Mouse (Mus musculus): ENCODE data around the gene Abhd14a. TPM values are rescaled to one million over a fixed set of nuclear protein-coding genes. Genes with fewer than 3 reads are reported as not detected.

Abhd14a gene
- polyA plus RNA-seq, 1 experiment from 2014 or later: 16.2 TPM

- Histone ChIP-seq H3K27me3 (ENCODE audit: insufficient read depth, low read length) (peaks cover 10% of the 10 kb centered on the region), H3K4me2 (ENCODE audit: low read depth, low read length) (no peak overlapping the region), H3K36me3 (replicated peaks; ENCODE audit: insufficient read depth, low read length) (no peaks in the 10 kb centered on the region), H3K9me3 (ENCODE audit: low read length) (no peaks in the 10 kb centered on the region), H3K4me1 (ENCODE audit: insufficient read depth) (peaks cover 32% of the 10 kb centered on the region), H3K4me3 (ENCODE audit: low read depth, low read length) (no peak overlapping the region), H3K9ac (replicated peaks) (no peak overlapping the region), H3K27ac (ENCODE audit: low read depth) (no peak overlapping the region)
- no peak for TF ChIP-seq CTCF (IDR thresholded peaks at IDR 0.05; ENCODE audit: low read depth)
- TF ChIP-seq EP300 (IDR thresholded peaks at IDR 0.05; ENCODE audit: low read depth): no peak
- DNase-seq (no peak), ATAC-seq (no peak)
- WGBS (ENCODE audit: insufficient replicate concordance): 88% methylated on average over 5 of the region's 5 CpGs
These were observed 33.9 kb downstream of the Abhd14a start for GRCm38 (mm10) chr9:106413606-106414005.

DNA sequence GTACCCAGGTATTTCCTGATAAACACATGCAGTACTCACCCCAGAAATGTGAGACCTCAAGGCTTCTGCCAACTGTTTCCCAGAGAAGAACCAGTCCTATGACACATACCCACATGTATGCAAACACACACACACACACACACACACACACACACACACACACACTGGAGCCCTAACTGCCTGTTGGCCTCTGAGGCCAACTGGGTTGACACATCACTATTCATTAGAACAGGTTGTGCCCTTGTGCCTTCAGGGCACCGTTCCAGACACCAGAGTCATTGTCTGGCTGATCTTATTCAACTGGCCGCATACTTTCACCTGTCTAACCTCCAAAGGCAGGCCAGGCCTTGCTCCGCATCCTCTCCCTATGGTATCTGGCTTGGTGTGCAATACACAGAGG lies 35.3 kb downstream of the Abhd14a start:
- TF ChIP-seq EP300 (IDR thresholded peaks at IDR 0.05; ENCODE audit: low read depth) (no peak), CTCF (IDR thresholded peaks at IDR 0.05; ENCODE audit: low read depth) (no peak)
- Histone ChIP-seq H3K9me3 (ENCODE audit: low read length) (no peaks in the 10 kb centered on the region), H3K36me3 (replicated peaks; ENCODE audit: insufficient read depth, low read length) (no peaks in the 10 kb centered on the region), H3K27me3 (ENCODE audit: insufficient read depth, low read length) (no peaks in the 10 kb centered on the region), H3K4me1 (ENCODE audit: insufficient read depth) (peaks cover 26% of the 10 kb centered on the region), H3K4me2 (ENCODE audit: low read depth, low read length) (peak overlapping the region; percentile 64), H3K27ac (ENCODE audit: low read depth) (no peak overlapping the region), H3K4me3 (ENCODE audit: low read depth, low read length) (no peak overlapping the region), H3K9ac (replicated peaks) (no peak overlapping the region)
- ATAC-seq (0 out of 2 replicates have a peak, but pooled peaks have one; percentile 6), DNase-seq (no peak)
- WGBS (ENCODE audit: insufficient replicate concordance): 79% methylated on average over 3 of the region's 3 CpGs

DNA sequence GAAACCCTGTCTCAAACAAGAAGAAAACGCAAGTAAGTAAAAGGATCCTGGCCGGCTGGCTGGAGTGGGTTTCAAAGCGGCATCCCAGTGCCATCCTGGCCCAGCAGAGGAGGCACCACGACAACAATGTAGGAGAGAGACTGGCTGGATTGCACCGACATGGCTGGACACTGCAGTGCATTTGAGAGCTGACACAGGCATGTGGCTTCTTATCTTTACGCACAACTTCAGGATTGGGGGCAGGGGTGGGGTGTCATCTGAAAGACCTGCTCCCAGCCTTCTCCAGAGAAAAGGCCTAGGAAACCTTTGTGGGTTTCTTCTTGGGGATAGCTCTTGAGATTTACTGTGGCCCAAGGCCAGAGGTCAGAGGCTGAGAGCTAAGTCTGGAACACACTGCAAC lies 35.7 kb downstream of the Abhd14a start:
- 44% methylated on average over 6 of the region's 6 CpGs for WGBS (ENCODE audit: insufficient replicate concordance)
- Histone ChIP-seq H3K4me2 (ENCODE audit: low read depth, low read length) (peak overlapping the region; percentile 64), H3K27me3 (ENCODE audit: insufficient read depth, low read length) (no peaks in the 10 kb centered on the region), H3K9ac (replicated peaks) (no peak overlapping the region), H3K36me3 (replicated peaks; ENCODE audit: insufficient read depth, low read length) (no peaks in the 10 kb centered on the region), H3K4me1 (ENCODE audit: insufficient read depth) (peaks cover 26% of the 10 kb centered on the region), H3K27ac (ENCODE audit: low read depth) (peak overlapping the region; percentile 48; the same call in 1 of the 2 replicates), H3K4me3 (ENCODE audit: low read depth, low read length) (0 out of 2 replicates have a peak overlapping the region, but pooled peaks have one; percentile 7), H3K9me3 (ENCODE audit: low read length) (no peaks in the 10 kb centered on the region)
- TF ChIP-seq CTCF (IDR thresholded peaks at IDR 0.05; ENCODE audit: low read depth): no peak
- TF ChIP-seq EP300 (IDR thresholded peaks at IDR 0.05; ENCODE audit: low read depth): no peak
- ATAC-seq: peak; percentile 74
- no peak for DNase-seq

GRCm38 (mm10) chr9:106411091-106411594 lies 36.3 kb downstream of the Abhd14a start:
- H3K36me3 ChIP-seq (replicated peaks; ENCODE audit: insufficient read depth, low read length): no peaks in the 10 kb centered on the region
- ATAC-seq: peak; percentile 91
- no peaks in the 10 kb centered on the region for H3K27me3 ChIP-seq (ENCODE audit: insufficient read depth, low read length)
- TF ChIP-seq EP300 (IDR thresholded peaks at IDR 0.05; ENCODE audit: low read depth): peak; percentile 93
- TF ChIP-seq CTCF (IDR thresholded peaks at IDR 0.05; ENCODE audit: low read depth): no peak
- H3K27ac ChIP-seq (ENCODE audit: low read depth): peak overlapping the region; percentile 55; the same call in 1 of the 2 replicates
- no peaks in the 10 kb centered on the region for H3K9me3 ChIP-seq (ENCODE audit: low read length)
- peak; percentile 65 for DNase-seq
- H3K4me1 ChIP-seq (ENCODE audit: insufficient read depth): peaks cover 26% of the 10 kb centered on the region
- WGBS (ENCODE audit: insufficient replicate concordance): 29% methylated on average over 9 of the region's 9 CpGs
- H3K4me2 ChIP-seq (ENCODE audit: low read depth, low read length): peak overlapping the region; percentile 64
- 0 out of 2 replicates have a peak overlapping the region, but pooled peaks have one; percentile 7 for H3K4me3 ChIP-seq (ENCODE audit: low read depth, low read length)
- H3K9ac ChIP-seq (replicated peaks): peak overlapping the region; percentile 46

DNA sequence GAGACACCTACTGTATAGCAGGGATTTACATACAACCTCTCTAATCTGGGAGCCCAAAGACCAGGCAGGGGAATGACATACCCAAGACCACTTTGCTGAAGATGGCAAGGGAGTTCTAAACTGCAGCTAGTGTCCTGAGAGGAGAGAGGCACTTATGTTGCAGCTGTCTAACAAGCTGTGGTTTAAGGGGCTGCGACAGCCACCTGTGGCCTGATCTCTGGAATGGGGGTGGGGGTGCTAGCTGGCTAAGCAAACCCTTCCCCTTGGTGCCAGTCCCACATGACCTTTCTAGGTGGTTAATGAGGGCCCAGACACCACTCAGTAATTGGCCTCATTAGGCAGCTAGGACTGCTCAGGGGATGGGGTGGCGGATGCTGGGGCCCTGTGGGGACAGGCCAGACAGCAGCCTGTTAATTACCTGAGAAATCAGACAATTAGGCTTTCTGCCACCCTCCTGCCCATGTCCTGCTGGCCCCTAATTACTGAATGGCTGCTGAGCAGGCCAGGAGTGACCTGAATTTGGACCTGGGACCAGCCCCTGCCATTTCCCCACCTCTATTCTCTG lies 37.3 kb downstream of the Abhd14a start:
- Histone ChIP-seq H3K36me3 (replicated peaks; ENCODE audit: insufficient read depth, low read length) (no peaks in the 10 kb centered on the region), H3K4me1 (ENCODE audit: insufficient read depth) (peaks cover 26% of the 10 kb centered on the region), H3K27ac (ENCODE audit: low read depth) (no peak overlapping the region), H3K9me3 (ENCODE audit: low read length) (no peaks in the 10 kb centered on the region), H3K4me3 (ENCODE audit: low read depth, low read length) (no peak overlapping the region), H3K9ac (replicated peaks) (no peak overlapping the region), H3K27me3 (ENCODE audit: insufficient read depth, low read length) (no peaks in the 10 kb centered on the region), H3K4me2 (ENCODE audit: low read depth, low read length) (no peak overlapping the region)
- TF ChIP-seq EP300 (IDR thresholded peaks at IDR 0.05; ENCODE audit: low read depth) (no peak), CTCF (IDR thresholded peaks at IDR 0.05; ENCODE audit: low read depth) (no peak)
- no peak for DNase-seq
- no peak for ATAC-seq
- 76% methylated on average over 2 of the region's 2 CpGs for WGBS (ENCODE audit: insufficient replicate concordance)

DNA sequence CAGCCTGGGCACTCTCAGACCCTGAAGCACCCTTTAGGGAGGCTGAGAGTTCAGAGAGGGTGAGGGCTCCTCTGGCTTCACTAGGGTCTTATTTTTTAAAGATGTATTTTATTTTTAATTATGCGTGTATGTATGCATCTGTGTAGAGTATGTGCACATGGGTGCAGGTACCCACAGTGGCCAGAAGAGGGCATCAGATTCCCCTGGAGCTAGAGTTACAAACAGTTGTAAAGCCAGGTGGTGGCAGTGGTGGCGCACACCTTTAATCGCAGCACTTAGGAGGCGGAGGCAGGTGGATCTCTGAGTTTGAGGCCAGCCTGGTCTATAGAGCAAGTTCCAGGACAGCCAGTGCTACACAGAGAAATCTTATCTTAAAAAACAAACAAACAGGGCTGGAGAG lies 38.4 kb downstream of the Abhd14a start:
- Histone ChIP-seq H3K9me3 (ENCODE audit: low read length) (no peaks in the 10 kb centered on the region), H3K4me3 (ENCODE audit: low read depth, low read length) (no peak overlapping the region), H3K36me3 (replicated peaks; ENCODE audit: insufficient read depth, low read length) (no peaks in the 10 kb centered on the region), H3K4me1 (ENCODE audit: insufficient read depth) (peaks cover 26% of the 10 kb centered on the region), H3K9ac (replicated peaks) (no peak overlapping the region), H3K4me2 (ENCODE audit: low read depth, low read length) (no peak overlapping the region), H3K27me3 (ENCODE audit: insufficient read depth, low read length) (no peaks in the 10 kb centered on the region), H3K27ac (ENCODE audit: low read depth) (no peak overlapping the region)
- ATAC-seq: no peak
- TF ChIP-seq CTCF (IDR thresholded peaks at IDR 0.05; ENCODE audit: low read depth) (peak; percentile 40), EP300 (IDR thresholded peaks at IDR 0.05; ENCODE audit: low read depth) (no peak)
- no peak for DNase-seq
- WGBS (ENCODE audit: insufficient replicate concordance): 87% methylated on average over 4 of the region's 4 CpGs

Measured in liver, postnatal 0 days (tissue).